ENCODE assay signal across 8 mouse cellular contexts in the genomic region with DNA sequence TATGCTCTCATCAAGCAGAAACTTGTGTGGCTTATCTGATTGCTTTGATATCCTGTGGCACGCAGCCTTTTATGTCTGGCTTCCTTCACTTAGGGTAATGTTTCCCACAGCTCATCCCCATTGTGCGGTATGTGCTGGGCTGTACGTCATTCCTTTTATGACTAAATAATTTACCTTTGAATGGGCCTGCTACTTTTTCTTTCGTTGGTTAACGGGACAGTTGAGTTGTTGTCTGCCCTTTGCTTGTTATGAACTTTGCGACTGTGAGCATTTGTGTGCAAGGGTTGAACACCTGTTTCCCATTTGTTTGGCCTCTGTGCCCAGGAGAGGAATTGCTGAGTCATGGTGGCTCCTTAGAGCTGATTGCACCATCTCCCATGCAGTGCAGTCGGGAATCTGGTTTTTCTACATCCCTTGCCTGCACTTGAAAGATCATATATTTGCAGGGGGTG. TPM values are rescaled to one million over a fixed set of nuclear protein-coding genes. Genes with fewer than 3 reads are reported as not detected.
DNase-seq lines count a peak whose midpoint lies in the region; ATAC-seq lines count a peak whose summit lies in the region.

No protein-coding gene starts in this region.

- H3K27ac ChIP-seq in kidney, embryonic 16.5 days (ENCODE audit: low read length): no peak overlapping the region

- H3K36me3 ChIP-seq in kidney, embryonic 16.5 days (ENCODE audit: insufficient read depth, low read length): peaks cover 26% of the 10 kb centered on the region; the same call in 1 of the 2 replicates

- no peak for ATAC-seq in kidney, embryonic 16.5 days (ENCODE audit: low FRiP score, low TSS enrichment)
- ATAC-seq in granulocyte monocyte progenitor cell, adult 5-6 weeks (replicated peaks; ENCODE audit: poor library complexity, severe bottlenecking): peak; percentile 24

- H3K9me3 ChIP-seq in kidney, embryonic 16.5 days (ENCODE audit: low read length): no peaks in the 10 kb centered on the region

- H3K9ac ChIP-seq in kidney, embryonic 16.5 days (replicated peaks; ENCODE audit: low read length): 0 out of 2 replicates have a peak overlapping the region, but pooled peaks have one; percentile 16

- no peak overlapping the region for H3K4me3 ChIP-seq in kidney, embryonic 16.5 days (ENCODE audit: low read length)

- H3K27me3 ChIP-seq in kidney, embryonic 16.5 days (ENCODE audit: insufficient read depth, low read length): 0 out of 2 replicates have a peak, but pooled peaks cover 1% of the 10 kb centered on the region

- 56% methylated on average over 7 of the region's 7 CpGs for WGBS in kidney, embryonic 16.5 days

- no peak overlapping the region for H3K4me2 ChIP-seq in kidney, embryonic 16.5 days (replicated peaks; ENCODE audit: low read depth, low read length)

- H3K4me1 ChIP-seq in kidney, embryonic 16.5 days (ENCODE audit: insufficient read depth, low read length): peaks cover 6% of the 10 kb centered on the region

- DNase-seq in kidney, postnatal 4 days: no peak
- peak; percentile 64 for DNase-seq in MN1 (ENCODE audit: low spot score)
- DNase-seq in lung, postnatal 36 days: peak; percentile 79
- no peak for DNase-seq in spleen, postnatal 14 days (ENCODE audit: low spot score in 2 of 2)
- DNase-seq in heart, adult 8-10 months (ENCODE audit: low spot score): no peak
- no peak for DNase-seq in gastrocnemius, adult 8-10 months (ENCODE audit: low spot score in 2 of 2)

RNA-seq across cellular contexts. Expression of a gene that starts 4.1 kb away (rescaled TPM):
- 43.4 and 45.8 TPM in 2 replicates for polyA plus RNA-seq in kidney, embryonic 16.5 days (2015; fragmentation: Nextera tagmentation; extraction: Ambion mirVana)
- total RNA-seq in granulocyte monocyte progenitor cell, adult 5-6 weeks (2014; fragmentation: Nextera tagmentation): 15.3 and 17.8 TPM in 2 replicates
- 6.7 and 9.4 TPM in 2 replicates for total RNA-seq in granulocyte monocyte progenitor cell, adult 5-6 weeks (2017)
- 10 to 100 TPM; 53.9 to 63.4 (median 59.2) TPM for total RNA-seq in heart, adult 8-10 months (2022)
- total RNA-seq in gastrocnemius, adult 8-10 months (2022): 10 to 100 TPM; 46.7 to 56.2 (median 49.2) TPM

RNA-seq across cellular contexts. Expression of a gene that starts 14.6 kb away (rescaled TPM):
- 0.97 and 0.99 TPM in 2 replicates for polyA plus RNA-seq in kidney, embryonic 16.5 days (2015; fragmentation: Nextera tagmentation; extraction: Ambion mirVana)
- not detected in 2 replicates for total RNA-seq in granulocyte monocyte progenitor cell, adult 5-6 weeks (2014; fragmentation: Nextera tagmentation)
- not detected in 2 replicates for total RNA-seq in granulocyte monocyte progenitor cell, adult 5-6 weeks (2017)
- total RNA-seq in heart, adult 8-10 months (2022): not detected
- not detected for total RNA-seq in gastrocnemius, adult 8-10 months (2022)

RNA-seq across cellular contexts. Expression of a gene that starts 15.9 kb away (rescaled TPM):
- 18.2 and 31.0 TPM in 2 replicates for polyA plus RNA-seq in kidney, embryonic 16.5 days (2015; fragmentation: Nextera tagmentation; extraction: Ambion mirVana)
- not detected in 2 replicates for total RNA-seq in granulocyte monocyte progenitor cell, adult 5-6 weeks (2014; fragmentation: Nextera tagmentation)
- not detected in 2 replicates for total RNA-seq in granulocyte monocyte progenitor cell, adult 5-6 weeks (2017)
- total RNA-seq in heart, adult 8-10 months (2022): 1 to 10 TPM; 5.6 to 9.9 (median 7.5) TPM
- 1 to 10 TPM; 3.9 to 7.5 (median 4.7) TPM for total RNA-seq in gastrocnemius, adult 8-10 months (2022)

RNA-seq across cellular contexts. Expression of a gene that starts 28.9 kb away (rescaled TPM):
- 10.0 and 10.1 TPM in 2 replicates for polyA plus RNA-seq in kidney, embryonic 16.5 days (2015; fragmentation: Nextera tagmentation; extraction: Ambion mirVana)
- total RNA-seq in granulocyte monocyte progenitor cell, adult 5-6 weeks (2014; fragmentation: Nextera tagmentation): not detected in 2 replicates
- 0.31 and 0.43 TPM in 2 replicates for total RNA-seq in granulocyte monocyte progenitor cell, adult 5-6 weeks (2017)
- 1 to 10 TPM in 2 of 4 experiments, under 1 TPM in 2; 0.60 to 2.0 (median 1.1) TPM for total RNA-seq in heart, adult 8-10 months (2022)
- total RNA-seq in gastrocnemius, adult 8-10 months (2022): under 1 TPM; 0.12 to 0.44 (median 0.28) TPM

RNA-seq across cellular contexts. Expression of a gene that starts 44.3 kb away (rescaled TPM):
- polyA plus RNA-seq in kidney, embryonic 16.5 days (2015; fragmentation: Nextera tagmentation; extraction: Ambion mirVana): 120 and 122 TPM in 2 replicates
- 47.4 and 48.0 TPM in 2 replicates for total RNA-seq in granulocyte monocyte progenitor cell, adult 5-6 weeks (2014; fragmentation: Nextera tagmentation)
- 38.7 and 41.8 TPM in 2 replicates for total RNA-seq in granulocyte monocyte progenitor cell, adult 5-6 weeks (2017)
- 10 to 100 TPM; 56.4 to 60.9 (median 57.3) TPM for total RNA-seq in heart, adult 8-10 months (2022)
- total RNA-seq in gastrocnemius, adult 8-10 months (2022): 10 to 100 TPM; 51.5 to 58.0 (median 55.0) TPM

Comparison
In these comparisons a context has a peak if more than half of its experiments do, and no peak if none do; other contexts are left out.
1. DNase-seq: peak in MN1 (single experiment) and lung, postnatal 36 days (single experiment); none in kidney, postnatal 4 days (0 of 2), spleen, postnatal 14 days (0 of 2), heart, adult 8-10 months (single experiment) and gastrocnemius, adult 8-10 months (0 of 2).
2. RNA of a gene that starts 15.9 kb away (total RNA-seq): 5.6 to 9.9 TPM in heart, adult 8-10 months and 3.9 to 7.5 TPM in gastrocnemius, adult 8-10 months; not detected in granulocyte monocyte progenitor cell, adult 5-6 weeks; every median in the first group is over 4 times any median in the second.